Mouse (Mus musculus) lung, postnatal 4 days (tissue): ENCODE data around the gene Stxbp1.

Experiments used
- DNase-seq, 2 experiments: peaks; one replicate each; pipeline ENCODE4 v3.0.0; 2021

Gene Stxbp1

GRCm38 (mm10) chr2:32846805-32847467, at the start of gene Stxbp1:
Gene Stxbp1 (minus strand): TSS chr2:32847245.
- peak; percentile 93 to 96 for DNase-seq

GRCm38 (mm10) chr2:32896507-32897147, 49.6 kb upstream of the Stxbp1 start:
- no peak for DNase-seq

- peak; percentile 47 to 69 for DNase-seq
Measured at GRCm38 (mm10) chr2:32895606-32896106, 48.6 kb upstream of the Stxbp1 start.

- DNase-seq: no peak
Measured at GRCm38 (mm10) chr2:32894097-32894496, 47.1 kb upstream of the Stxbp1 start.

DNA sequence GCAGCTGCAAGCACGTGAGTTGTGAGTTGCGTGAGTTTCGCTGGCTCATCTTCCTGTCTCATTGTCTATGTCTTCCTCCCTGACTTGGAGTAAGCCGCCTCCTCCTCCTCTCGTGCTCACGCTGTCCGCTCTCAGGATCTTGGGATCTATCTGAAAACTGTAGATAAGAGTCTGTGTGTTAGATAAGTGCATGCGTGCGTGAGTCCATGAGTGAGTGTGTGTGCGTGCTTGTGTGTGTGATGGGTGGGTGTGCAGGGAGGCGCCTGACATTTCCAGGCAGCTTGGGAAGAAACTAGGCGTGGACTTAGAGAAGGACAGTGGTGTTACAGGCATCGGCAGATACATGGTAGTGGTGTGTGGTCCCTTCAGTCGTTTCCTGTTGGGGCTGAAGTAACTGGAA, 45.4 kb upstream of the Stxbp1 start:
- peak in 1 of 2 experiments; percentile 56 for DNase-seq

DNA sequence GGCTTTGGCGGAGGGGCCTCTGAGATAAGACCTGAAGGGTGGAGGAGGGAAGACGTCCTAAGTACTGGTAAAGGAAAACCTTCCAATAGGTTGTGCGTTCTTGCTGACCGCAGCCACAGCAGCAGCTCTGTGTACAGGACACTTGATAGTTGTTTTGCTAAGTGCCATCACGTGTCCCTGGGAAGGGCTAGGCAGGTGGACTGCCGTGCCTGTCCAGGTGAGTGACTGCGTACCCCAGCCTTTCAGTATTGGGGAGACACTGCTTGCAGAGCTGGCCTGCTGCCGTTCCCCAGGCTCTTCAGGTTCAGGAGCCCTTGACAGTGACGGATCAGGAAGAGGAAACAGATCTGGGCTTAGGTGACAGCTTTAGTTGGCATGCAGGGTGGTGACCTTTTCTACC, 44.2 kb upstream of the Stxbp1 start:
- peak in 1 of 2 experiments; percentile 53 for DNase-seq

DNA sequence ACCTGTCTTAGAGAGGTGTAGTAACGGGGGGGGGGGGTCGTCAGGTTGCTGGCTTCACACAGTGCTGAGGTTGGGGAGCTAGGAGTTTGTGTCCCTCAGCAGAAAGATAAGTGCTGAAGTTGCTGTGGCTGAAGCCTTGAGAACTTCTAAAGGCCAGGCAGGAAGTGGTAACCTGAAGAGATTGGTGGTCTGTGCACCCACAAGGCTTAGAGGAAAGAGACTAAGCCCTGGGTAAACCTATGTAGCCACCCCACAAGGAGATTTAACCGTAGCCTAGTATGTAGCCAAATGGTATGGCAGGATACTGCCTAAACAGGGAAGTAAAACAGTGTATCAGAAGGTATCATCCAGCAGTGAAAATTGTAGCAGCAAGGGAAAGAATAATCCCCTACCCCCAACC, 43.2 kb upstream of the Stxbp1 start:
- no peak for DNase-seq

DNA sequence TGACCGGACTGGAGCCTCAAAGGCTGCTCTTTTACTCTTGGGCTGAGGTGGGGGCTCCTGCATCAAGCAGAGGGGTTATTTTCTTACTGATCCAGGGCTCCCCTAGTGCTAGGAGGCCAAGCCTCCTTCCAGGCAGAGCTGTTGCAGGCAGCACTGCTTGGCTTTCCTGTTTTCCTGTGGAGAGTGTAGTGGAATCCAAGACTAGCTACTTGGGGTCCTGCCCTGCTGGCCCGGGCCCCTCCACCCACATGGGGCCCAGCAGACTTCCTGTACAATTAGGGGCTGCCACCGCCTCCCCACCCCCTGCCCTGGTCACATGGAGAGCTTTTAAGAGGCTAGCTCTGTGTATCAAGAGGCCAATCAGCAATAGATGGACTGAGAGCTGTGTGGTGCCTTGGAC, 41.5 kb upstream of the Stxbp1 start:
- peak in 1 of 2 experiments; percentile 38 for DNase-seq

DNA sequence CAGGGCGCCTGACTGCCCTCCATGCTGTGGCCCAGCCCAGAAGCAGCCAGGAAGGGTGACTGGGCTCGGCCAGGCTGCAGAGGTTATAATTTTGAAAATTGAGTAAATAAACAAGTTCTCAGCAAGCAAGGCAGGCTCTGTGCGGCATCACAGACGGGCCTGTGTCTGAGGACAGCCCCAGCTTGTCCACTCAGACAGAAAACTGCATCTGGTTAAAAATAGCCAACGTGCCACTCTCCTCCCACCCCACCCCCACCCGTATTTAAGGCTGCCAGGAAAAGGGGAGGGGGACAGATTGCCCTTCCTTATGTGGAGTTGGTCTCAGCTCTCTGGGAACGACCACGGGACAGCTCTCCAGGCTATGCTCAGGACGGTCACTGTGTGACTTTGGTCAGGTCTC, 41.0 kb upstream of the Stxbp1 start:
- DNase-seq: peak in 1 of 2 experiments; percentile 58

DNA sequence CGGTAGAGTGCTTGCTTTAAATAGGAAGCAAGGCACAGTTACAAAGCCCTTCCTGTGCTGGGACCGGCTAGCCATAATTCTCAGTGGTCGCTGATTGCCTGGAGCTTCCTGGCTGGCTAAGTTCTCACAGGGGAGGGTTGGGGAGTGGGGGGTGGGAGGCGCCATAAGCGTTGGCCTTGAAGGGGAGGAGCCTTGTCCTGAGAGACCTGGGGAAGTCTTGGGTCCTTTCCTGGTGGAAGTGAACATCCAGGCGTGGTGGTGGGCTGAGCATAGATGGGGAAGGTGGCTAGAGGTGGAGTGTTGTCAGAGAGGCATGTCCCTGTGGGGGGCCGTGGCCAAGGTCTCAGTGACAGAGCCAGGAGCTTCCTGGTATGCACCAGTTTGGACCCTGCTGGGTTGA, 37.7 kb upstream of the Stxbp1 start:
- DNase-seq: peak in 1 of 2 experiments; percentile 48

DNA sequence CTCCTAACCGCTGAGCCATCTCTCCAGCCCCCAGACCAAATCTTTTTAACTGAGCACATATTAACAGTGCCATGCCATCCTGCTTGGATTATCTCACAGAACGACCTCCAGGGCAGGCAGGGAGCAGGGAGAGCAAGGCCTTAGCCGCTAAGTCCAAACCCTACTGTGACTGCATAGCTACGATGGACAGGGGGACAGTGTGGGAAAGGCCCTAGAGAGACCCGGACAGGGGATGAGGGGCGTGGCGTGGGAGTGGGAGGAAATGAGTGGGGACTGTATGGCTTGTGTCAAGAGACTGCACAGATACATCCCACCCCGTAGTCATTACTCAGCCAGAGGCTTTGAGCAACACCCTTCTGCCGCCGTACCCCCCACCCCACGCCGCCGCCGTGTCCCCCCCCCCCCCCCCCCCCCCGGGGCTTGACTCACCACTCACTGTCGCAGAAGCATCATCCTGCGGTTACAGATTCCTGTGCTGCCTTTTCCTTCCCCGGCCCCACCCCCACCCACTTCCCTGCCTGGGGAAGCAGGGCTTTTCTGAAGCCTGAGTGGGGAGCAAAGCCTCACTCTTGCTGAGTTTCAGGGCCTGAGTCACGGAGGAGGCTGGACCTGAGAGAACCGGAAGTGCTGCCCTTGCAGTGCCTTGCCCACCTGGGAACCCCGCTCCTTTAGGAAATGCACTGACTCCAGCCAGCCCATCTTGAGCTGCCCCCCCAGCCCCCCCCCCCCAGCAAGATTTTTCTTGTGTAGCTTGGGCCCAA, 35.4 kb upstream of the Stxbp1 start:
- peak; percentile 71 to 76 for DNase-seq

GRCm38 (mm10) chr2:32881723-32882122, 34.7 kb upstream of the Stxbp1 start:
- DNase-seq: peak; percentile 90 to 92

DNA sequence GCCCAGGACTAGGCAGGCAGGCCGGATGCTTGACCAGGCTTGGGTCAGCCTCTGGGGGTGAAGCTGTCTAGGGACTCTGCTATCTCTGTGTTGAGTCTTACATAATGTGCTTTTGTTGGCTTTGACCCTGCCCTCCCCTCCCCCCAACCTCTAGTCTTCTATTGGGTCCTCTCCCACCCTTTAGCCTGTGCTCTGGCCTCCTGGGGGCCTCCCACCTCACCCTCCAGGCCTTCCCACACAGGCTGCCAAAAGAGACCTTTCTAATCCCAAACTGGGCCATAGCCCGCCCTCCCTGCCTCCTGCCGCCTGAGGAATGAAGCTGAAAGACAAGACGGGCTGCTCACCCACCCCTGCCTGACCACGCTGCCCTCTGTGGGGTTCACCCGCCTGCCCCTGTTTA, 34.0 kb upstream of the Stxbp1 start:
- peak in 1 of 2 experiments; percentile 47 for DNase-seq

DNA sequence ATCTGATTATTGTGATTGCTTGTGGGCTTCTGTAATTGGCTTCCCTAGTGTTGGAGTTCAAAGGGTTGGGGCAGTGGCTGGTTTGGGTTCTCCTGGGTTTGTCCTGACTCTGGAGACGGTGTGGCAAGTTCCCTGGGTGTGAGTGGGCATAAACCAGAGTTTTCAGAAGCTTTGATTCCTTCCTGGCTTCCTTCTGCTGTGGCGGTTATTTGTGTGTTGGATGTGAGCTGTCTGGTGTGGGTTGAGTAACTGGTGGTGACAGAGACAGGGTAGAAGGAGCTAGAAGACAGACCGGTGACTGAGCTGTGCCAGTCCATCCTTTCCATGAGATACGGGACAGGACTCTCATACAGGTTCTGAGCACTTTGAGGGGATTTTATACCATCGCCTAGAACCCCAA, 32.5 kb upstream of the Stxbp1 start:
- DNase-seq: no peak

DNA sequence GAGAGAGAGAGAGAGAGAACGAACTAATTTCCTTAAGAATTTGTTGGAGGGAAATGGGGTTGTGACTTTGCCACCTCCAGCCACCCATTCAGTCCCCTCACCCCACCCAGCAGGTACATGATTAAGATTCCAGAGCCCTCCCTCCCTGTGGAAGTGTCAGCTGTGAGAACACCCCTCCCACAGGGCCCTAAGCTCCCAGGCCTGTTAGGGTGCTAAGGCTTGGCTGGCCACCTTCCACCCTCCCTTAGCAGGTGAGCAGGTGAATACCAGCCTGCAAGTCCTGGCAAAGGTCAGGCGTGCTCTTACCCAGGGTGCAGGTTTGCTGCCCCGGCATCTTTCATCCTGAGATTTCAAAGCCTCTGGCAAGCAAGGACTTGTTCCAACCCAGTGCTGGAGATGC, 31.4 kb upstream of the Stxbp1 start:
- DNase-seq: peak; percentile 52 to 76

- peak; percentile 82 to 93 for DNase-seq
Measured at GRCm38 (mm10) chr2:32877761-32878393, 30.8 kb upstream of the Stxbp1 start.

- DNase-seq: peak; percentile 34 to 39
Measured at GRCm38 (mm10) chr2:32877303-32877702, 30.3 kb upstream of the Stxbp1 start.

GRCm38 (mm10) chr2:32876490-32877302, 29.7 kb upstream of the Stxbp1 start:
- DNase-seq: peak; percentile 31 to 50

DNA sequence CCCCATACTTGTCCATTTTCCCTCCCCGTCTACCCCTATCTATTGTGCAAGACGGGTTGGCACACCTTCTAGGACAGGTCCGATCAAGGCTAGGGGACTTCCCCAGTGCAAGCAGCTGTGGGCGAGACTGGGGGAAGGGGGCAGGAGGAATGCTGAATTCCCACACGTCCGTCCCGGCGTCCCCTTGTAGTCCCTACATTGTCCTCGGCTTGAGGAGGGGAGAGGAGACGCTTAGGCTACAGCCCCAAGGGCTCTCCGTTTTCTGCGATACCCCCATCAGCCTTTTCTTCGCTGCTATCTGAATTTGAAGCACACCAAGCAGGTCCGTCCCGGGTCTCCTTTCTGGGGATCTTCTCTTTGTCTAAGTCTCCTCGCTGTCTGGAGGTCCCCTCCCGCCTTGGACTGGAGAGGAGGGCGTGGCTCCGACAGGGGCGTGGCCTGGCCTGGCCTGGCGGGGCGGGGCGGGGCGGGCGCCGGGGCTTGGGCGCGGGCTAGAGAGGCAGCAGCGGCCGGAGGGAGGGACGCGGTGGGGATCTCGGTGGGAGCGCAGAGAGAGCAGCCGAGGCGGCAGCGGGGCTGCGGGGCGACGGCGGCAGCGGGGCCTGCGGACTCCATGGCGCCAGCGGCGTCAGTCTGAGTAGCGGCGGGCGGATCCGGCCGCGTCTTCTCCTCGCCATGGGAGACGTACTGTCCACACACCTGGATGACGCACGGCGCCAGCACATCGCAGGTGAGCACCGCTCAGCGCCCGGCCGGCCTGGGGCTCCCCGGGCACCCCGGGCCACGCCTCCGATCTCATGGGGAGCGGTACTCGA, 28.8 kb upstream of the Stxbp1 start, which contains the start of gene Fam129b:
TSS of gene Fam129b (plus strand) at position 440 of the 815 bp plus-strand sequence.
- peak; percentile 93 to 94 for DNase-seq

- peak in 1 of 2 experiments; percentile 73 for DNase-seq
Measured at GRCm38 (mm10) chr2:32874951-32875674, 28.1 kb upstream of the Stxbp1 start.
